Mouse (Mus musculus) left cerebral cortex, adult 9 months (tissue): ENCODE data around the gene Bglap3.
"Not testable (repeated sequence)": the region's sequence is repeated elsewhere in the genome, so short reads cannot be mapped to it uniquely, and the experiment has no call there.

Experiments
- DNase-seq, 2 experiments: peaks; one replicate each; pipeline ENCODE4 v3.0.0; 2022; ENCODE audit warnings: low spot score in 2 of 2

The Bglap3 gene

GRCm38 (mm10) chr3:88372643-88373042, at the start of gene Bglap3:
Bglap3 (minus strand) TSS chr3:88372743.
- DNase-seq: not testable (repeated sequence)

GRCm38 (mm10) chr3:88422020-88422720, 49.6 kb upstream of the Bglap3 start:
- no peak for DNase-seq

DNA sequence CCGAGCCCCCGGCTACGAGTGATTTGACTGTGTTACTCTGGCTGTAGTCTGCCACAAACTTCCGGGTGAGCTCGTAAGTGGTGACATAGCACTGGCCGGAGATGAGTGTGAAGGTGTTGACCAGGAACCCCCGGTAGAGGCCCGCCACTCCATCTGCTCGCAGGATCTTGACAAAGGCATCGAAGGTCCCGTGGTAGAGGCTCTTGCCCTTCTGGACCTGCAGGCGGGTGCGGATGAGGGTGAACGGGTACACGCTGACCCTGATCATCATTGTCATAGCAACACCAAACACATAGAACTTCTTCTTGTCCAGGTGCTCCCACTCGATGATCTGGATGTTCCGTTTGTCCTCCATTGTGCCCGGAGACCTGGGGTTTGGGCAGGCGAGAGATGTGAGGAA, 48.2 kb upstream of the Bglap3 start:
- no peak for DNase-seq

DNA sequence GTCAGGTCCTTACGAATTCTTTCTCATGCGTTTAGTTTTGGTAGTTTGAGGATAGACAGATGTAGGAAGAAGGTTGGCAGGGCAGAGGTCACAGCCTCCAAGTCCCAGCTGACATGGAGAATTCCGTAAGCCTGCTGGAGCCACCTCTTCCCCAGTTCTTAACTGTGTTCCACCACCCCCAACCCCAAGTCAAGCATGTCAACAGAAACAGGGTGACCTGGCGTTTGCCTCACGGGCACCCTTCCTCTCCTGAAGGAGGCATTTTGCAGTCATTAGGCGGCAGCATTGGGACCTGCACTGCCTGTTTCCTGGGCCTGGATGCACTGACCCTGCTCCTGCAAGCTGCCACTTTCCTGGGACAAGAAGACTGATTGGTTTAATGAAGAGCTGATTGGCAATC, 45.5 kb upstream of the Bglap3 start:
- DNase-seq: no peak

DNA sequence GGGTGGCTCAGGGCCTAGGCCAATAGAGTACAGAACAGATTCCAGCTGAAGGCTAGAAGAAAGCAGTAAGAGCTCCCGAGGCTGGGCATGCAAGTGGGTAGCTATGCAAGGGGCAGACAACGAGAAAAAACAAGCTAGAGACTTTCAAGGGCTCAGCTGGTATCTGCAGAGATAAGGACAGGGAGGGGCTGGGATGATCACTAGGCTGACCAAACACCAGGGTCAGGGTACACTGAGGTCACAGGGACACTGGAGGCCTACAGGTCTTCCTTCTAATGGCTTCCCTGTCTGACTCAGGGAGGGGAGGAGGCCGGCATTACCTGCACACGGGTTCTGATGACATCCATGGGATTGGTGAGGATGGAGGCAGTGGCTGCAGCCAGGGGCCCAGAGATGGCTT, 43.1 kb upstream of the Bglap3 start:
- no peak for DNase-seq

DNA sequence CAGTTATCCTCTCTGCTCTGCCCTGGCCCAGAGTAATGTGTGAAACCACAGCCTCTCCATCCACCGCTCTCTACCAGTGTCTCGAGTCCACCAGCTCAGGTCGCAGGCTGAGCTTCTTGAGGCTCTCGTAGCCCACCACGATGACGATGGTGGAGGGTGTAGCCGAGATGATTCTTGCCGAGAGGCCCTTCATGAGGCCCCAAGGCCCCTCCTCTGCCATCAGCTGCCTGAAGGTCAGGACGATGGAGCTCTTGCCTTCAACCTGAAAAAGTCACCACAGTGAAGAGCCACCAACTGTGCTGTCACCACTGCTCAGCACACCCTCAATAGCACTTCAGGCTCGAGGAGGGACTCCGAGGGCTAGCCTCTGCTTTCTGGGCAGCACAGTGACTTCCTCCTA, 40.1 kb upstream of the Bglap3 start:
- DNase-seq: no peak

DNA sequence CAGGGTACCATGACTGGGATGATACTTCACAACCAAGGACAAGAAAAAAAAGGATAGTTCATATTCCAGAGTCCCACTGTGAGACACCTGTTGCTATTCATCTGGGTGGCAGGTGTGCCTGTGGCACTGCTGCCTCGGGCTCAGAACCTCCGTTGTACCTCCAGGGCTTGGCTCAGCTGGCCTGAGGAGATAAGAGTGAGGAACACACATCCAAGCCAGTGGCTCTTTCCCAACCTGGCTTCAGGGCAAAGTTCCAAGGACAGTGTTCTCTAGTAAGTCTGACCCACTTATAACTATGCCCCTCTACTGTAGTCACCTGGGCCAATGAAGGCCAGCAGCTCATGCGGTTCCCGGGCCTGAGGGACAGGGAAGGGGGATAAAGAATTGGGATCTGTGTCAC, 39.1 kb upstream of the Bglap3 start:
- DNase-seq: no peak

- DNase-seq: no peak
Observed at GRCm38 (mm10) chr3:88410645-88411031, 38.1 kb upstream of the Bglap3 start.

DNA sequence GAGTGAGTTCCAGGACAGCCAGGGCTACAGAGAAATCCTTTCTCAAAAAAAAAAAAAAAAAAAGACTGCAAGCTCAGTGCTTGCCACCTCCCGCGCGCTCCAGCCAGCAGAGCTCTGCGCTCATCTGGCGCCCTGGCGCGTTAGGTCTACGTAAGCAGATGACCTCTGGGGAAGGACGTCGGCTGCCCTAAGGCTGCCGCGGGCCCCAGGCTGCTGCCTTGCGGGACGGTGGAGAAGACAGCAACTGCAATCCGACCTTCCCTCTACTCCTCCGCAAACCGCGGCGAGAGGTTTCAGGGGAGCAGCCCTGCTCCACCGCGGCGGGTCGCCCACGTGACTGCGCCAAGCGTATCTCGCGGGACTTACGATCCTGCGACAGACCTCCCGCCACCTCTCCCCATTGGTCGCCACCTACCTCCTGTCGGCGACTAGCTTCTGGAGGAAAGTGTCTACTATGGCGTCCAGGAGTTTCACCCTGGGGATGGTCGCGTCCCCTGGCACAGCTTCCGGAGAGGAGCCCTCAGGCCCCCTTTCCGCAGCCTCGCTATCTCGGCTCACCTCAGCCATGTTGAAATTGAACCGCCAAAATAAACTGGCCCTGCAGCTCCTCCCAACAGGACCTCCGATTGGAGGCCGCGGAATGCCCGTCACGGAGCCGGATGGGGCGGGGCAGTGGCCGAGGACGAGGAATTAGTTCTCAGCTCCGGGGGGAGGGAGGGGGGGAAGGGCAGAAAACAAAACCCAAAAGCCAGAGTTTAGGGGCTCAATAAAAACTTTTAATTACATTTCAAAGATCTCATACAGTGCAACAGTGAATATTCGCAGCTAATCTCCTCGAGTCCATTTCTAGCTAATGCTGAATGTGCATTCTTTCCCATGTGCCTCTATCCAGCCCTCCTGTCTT, 37.5 kb upstream of the Bglap3 start, which contains the start of gene Pmf1:
TSS of gene Pmf1 (minus strand) at position 591 of the 904 bp plus-strand sequence.
- DNase-seq: peak; percentile 86 to 89

GRCm38 (mm10) chr3:88408953-88409352, 36.4 kb upstream of the Bglap3 start:
- no peak for DNase-seq

- DNase-seq: no peak
Observed at GRCm38 (mm10) chr3:88407529-88407928, 35.0 kb upstream of the Bglap3 start.

DNA sequence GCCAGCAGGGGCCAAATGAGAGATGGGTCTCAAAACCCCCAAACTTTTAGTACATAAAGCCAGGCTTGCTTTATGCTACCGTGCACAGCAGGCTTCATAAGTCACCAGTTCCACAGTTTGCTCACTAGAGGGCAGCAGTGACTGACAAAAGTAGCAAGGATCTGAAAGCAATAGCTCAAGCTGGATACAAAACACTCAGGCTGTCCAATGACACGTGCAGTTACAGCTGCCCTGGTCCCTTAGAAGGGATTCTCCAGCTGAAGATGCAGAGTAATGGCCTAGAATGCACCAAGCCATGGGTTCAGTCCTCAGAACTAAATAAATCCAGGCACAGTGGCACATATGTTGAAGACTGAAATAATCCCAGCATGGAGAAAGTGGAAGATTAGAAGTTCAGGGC, 34.5 kb upstream of the Bglap3 start:
- DNase-seq: peak; percentile 49 to 74

GRCm38 (mm10) chr3:88403522-88404230, 31.1 kb upstream of the Bglap3 start:
- DNase-seq: no peak

GRCm38 (mm10) chr3:88398666-88399065, 26.1 kb upstream of the Bglap3 start:
- DNase-seq: no peak

- DNase-seq: no peak
Observed at GRCm38 (mm10) chr3:88395742-88396141, 23.2 kb upstream of the Bglap3 start.

GRCm38 (mm10) chr3:88395288-88395687, 22.7 kb upstream of the Bglap3 start:
- no peak for DNase-seq

DNA sequence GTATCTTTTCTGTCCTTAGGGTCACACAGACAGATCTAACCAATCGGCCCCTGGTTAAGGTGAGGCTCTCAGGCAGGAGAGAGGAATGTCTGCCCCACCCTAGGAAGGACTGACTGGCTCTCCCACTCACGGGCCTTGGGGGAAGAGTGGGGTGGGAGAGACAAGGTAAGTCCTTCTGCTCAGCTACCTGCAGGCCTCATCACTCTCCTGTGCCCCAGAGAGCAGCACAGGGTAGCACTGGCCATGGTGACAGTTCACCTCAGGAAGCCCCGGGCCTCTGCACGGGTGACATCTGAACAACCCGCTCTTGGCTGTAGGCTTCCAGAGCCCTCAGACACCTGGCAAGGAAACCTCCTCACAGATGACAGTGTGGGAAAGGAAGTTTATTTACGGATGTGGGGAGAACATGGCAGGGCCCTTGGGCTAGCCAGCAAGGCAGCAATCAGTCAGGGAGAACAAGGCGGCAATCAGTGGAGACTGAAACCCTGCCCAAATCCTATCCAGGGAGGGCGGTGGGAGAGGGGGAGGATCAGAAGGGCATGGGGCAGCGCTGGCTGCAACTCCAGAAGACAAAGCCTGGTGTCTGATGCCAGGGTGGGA, 21.3 kb upstream of the Bglap3 start:
- no peak for DNase-seq

- DNase-seq: no peak
Observed at GRCm38 (mm10) chr3:88384364-88384763, 11.8 kb upstream of the Bglap3 start, which contains the start of gene Bglap. Bglap (minus strand) TSS chr3:88384464.

GRCm38 (mm10) chr3:88382383-88382782, 9.8 kb upstream of the Bglap3 start:
- not testable (repeated sequence) for DNase-seq

DNA sequence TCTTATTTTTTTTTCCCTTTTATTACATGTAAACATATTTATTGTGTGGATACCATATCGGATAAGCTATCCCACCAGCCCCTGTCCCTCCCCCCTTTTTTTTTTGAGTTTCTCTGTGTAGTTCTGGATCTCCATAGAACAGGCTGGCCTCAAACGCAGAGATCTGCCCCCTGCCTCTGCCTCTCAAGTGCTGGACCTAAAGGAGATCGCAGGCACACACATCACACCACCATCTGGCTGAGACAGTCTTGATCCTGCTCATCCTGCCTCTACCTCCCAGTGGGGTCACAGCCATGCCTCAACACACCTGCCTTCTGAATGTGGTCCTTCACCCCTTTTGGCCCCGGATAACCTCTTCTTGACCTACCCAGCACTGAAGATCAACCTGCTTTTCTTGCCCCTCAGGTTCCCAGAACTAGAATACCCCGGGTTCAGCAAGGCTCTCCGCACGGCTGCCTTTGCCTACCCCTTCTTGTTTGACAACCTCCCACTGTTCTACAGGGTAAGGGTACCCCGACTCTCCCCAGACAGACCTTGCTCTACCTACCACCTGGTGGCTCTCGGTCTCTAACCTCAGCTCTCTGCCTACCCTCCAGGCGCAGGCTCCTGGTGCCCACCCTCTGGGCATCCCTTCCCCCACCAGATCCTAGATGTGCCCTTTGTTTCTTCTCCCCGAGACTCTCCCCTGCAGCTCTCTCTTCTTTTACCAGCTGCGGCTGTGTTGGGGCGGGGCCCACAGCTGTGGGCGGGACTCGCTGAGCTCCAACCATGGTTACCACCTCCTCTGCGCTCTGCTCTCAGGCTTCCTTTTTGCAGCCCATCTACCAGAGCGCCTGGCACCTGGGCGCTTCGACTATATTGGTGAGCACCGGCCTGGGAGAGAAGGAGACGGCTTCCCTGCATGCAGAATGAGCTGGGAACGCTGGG, 9.1 kb upstream of the Bglap3 start:
- DNase-seq: not testable (repeated sequence)

- not testable (repeated sequence) for DNase-seq
Observed at GRCm38 (mm10) chr3:88378599-88378998, 6.1 kb upstream of the Bglap3 start, which contains the start of gene Bglap2. Bglap2 (minus strand) TSS chr3:88378699.
